Mouse (Mus musculus): ENCODE measurements around the gene Trpm4.
"Not testable (repeated sequence)": the region's sequence is repeated elsewhere in the genome, so short reads cannot be mapped to it uniquely, and the experiment has no call there.

Trpm4 gene

GRCm38 (mm10) chr7:45333431-45333982, at the start of gene Trpm4:
TSS of gene Trpm4 (minus strand) at chr7:45333780.
- peak in 1 of 2 experiments; percentile 68 for DNase-seq (ENCODE audit: low spot score in 2 of 2)

DNA sequence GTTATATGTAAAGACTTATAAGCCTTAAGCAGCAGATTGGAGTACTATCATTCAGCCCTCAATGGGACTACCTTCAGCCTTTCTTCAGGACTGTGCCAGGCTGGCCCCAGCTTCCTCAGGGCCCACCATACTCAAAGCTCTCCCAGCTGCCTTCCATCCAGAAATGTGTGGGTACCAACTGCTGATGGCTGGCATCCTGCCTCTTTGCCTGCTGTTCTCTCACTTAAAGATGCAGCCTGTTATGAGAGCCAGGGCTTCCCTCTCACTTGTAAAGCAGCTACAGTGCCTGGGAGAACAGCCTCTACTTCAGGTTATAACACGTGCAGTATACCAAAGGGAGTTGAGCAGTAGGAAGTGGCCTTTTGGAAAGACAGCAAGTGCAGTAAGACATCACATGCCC, 42.5 kb upstream of the Trpm4 start:
- DNase-seq (ENCODE audit: low spot score in 2 of 2), result no peak

GRCm38 (mm10) chr7:45374620-45375019, 41.0 kb upstream of the Trpm4 start:
- no peak for DNase-seq (ENCODE audit: low spot score in 2 of 2)

- DNase-seq (ENCODE audit: low spot score in 2 of 2), result no peak
These were observed 38.8 kb upstream of the Trpm4 start for GRCm38 (mm10) chr7:45372371-45372770.

- peak; percentile 89 to 94 for DNase-seq (ENCODE audit: low spot score in 2 of 2)
These were observed 37.1 kb upstream of the Trpm4 start, which contains the start of gene Lin7b for GRCm38 (mm10) chr7:45370475-45371311. TSS of gene Lin7b (minus strand) at chr7:45370583.

- peak in 1 of 2 experiments; percentile 42 for DNase-seq (ENCODE audit: low spot score in 2 of 2)
These were observed 36.4 kb upstream of the Trpm4 start for GRCm38 (mm10) chr7:45369836-45370474.

DNA sequence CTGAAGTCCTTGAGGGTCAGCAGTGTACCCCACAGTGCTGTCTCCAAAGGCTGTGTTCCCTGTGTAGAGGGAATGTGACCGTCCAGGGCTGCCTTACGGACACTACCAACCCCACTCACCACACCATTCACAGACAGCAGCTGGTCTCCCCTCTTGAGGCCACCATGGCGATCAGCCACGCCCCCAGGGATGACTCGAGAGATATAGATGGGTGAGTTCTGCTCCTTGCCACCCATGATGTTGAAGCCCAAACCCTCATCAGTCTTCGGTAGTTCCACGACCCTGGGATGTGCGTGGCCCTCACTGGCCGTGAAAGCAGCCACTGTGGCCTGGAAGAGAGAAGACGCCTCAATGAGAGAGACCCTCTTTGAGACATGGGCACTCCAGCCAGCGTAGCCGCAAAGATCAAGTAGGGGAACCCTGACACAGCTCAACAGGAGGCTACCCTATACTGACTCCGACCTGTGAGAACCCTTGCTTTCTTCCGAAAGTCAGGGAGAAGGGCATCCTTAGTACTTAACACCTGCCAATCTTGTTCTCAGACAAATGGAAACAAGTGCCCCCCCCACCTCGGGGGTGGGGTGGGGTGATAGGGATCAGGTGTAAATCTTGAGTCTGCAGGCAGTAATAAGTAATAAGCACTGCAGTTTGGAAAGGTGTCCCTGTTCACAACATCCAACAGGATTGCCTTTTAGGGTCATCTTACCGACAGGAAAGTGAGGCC, 35.6 kb upstream of the Trpm4 start:
- peak in 1 of 2 experiments; percentile 24 for DNase-seq (ENCODE audit: low spot score in 2 of 2)

GRCm38 (mm10) chr7:45368178-45368577, 34.6 kb upstream of the Trpm4 start:
- DNase-seq (ENCODE audit: low spot score in 2 of 2), result no peak

DNA sequence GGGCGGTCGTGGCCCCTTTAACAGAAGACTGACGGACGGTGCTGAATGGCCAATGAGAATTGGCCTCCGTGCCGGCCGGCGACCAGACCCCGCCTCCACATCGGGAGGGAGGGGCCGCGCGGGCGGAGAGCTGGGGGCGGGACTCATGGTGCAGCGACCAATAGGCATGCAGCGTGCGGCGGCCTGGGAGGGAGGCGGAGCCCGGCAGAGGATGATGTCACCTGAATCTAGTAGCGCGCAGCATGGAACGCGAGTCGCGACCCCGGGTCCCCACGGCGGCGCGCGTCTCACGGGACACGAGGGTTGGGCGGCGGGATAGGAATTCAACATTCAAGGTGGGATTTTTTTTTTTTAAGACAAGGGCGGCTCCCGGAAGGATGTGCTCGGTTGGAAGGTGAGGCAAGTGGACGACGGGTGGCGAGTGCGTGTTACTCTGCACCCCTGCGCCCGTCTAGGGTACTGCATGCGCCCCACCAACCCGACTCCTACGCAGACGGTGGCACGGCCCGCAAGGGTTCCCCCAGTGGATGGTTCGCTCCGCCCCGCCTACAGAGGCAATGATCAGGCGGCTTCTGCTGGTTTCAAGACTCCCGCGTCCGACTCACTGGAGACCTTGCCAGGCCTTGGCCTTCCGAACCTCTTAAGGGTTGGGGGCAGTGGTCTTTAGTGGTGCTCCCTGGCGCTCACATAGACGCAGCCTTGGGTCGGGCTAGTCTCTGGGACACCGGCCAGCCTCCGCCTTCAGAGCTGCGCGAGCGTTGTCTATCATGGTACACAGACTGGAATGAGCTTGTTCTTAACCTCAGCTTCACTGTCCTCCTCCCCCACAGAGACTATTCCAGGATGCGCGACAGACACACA, 33.7 kb upstream of the Trpm4 start:
- DNase-seq (ENCODE audit: low spot score in 2 of 2), result peak; percentile 97 to 98

- peak in 1 of 2 experiments; percentile 44 for DNase-seq (ENCODE audit: low spot score in 2 of 2)
These were observed 33.1 kb upstream of the Trpm4 start, which contains the start of gene Ppfia3 for GRCm38 (mm10) chr7:45366652-45367019. TSS of gene Ppfia3 (minus strand) at chr7:45367019.

GRCm38 (mm10) chr7:45365742-45366651, 32.4 kb upstream of the Trpm4 start:
- peak in 1 of 2 experiments; percentile 47 for DNase-seq (ENCODE audit: low spot score in 2 of 2)

- DNase-seq (ENCODE audit: low spot score in 2 of 2), result no peak
These were observed 30.4 kb upstream of the Trpm4 start for GRCm38 (mm10) chr7:45363983-45364382.

- no peak for DNase-seq (ENCODE audit: low spot score in 2 of 2)
These were observed 29.2 kb upstream of the Trpm4 start for GRCm38 (mm10) chr7:45362801-45363200.

DNA sequence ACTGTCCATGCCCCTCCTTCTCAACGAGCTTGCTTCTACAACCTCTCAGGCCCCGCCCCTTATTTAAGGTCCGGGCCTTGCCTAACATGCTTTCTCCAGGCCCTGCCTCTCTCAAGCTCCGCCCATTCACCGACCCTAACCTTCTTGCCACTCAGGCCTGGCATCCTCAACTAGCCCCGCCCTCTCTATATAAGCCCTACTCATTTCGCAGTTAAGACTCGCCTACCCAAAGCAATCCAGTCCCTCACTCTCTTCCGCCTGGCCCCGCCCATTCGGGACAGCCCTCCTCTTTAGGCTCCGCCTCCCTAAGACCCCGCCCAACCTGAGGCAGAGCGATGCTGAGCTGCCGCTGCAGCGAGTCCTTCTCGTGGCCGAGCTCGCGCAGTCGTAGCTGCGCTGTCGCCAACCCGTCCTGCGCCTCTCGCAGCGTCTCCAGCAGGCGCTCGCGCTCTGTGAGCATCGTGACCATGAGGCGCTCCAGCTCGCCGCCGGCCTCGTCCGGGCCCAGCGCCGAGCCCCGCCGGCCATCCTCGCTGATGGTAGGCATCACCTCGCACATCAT, 27.7 kb upstream of the Trpm4 start:
- DNase-seq (ENCODE audit: low spot score in 2 of 2), result peak; percentile 72 to 85

DNA sequence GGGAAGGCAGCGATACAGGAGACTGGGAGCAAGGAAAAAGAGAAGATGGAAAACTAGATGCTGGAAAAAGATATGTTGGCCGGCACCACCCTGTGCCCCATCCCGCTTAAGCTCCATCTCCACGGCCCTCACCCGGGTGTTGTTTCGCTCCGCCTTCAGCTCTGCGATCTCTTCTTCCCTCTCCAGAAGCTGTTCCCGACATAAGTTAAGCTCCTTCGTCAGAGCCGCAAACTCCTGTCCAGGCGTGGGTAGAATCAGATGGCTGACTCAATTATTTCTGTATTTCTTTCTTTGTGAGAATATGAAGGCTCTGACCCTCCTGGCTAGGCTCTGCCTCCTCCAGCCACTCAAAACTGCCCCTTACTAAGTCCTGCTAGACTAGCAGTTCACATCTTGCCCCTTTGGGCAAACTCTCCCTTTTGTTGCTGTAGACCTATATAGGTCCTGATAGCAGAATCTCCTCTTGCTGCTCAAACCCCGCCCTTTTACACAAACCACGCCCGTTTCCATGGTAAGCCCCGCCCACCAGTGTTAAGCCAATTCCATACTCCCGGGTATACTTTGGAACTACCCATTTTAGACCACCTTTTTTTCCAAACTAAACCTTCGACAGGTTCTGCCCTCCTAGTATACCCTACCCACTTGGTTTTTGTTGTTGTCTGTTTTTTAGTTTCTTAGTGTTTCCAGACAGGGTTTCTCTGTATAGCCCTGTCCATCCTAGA, 27.0 kb upstream of the Trpm4 start:
- DNase-seq (ENCODE audit: low spot score in 2 of 2), result no peak

- not testable (repeated sequence) for DNase-seq (ENCODE audit: low spot score in 2 of 2)
These were observed 25.5 kb upstream of the Trpm4 start for GRCm38 (mm10) chr7:45359081-45359480.

GRCm38 (mm10) chr7:45356087-45356486, 22.5 kb upstream of the Trpm4 start:
- DNase-seq (ENCODE audit: low spot score in 2 of 2), result no peak

GRCm38 (mm10) chr7:45355318-45356020, 21.9 kb upstream of the Trpm4 start:
- DNase-seq (ENCODE audit: low spot score in 2 of 2), result no peak

Measured in left cerebral cortex, adult 9 months (tissue).